10 mouse cellular contexts compared by ENCODE assay signal in the genomic region with DNA sequence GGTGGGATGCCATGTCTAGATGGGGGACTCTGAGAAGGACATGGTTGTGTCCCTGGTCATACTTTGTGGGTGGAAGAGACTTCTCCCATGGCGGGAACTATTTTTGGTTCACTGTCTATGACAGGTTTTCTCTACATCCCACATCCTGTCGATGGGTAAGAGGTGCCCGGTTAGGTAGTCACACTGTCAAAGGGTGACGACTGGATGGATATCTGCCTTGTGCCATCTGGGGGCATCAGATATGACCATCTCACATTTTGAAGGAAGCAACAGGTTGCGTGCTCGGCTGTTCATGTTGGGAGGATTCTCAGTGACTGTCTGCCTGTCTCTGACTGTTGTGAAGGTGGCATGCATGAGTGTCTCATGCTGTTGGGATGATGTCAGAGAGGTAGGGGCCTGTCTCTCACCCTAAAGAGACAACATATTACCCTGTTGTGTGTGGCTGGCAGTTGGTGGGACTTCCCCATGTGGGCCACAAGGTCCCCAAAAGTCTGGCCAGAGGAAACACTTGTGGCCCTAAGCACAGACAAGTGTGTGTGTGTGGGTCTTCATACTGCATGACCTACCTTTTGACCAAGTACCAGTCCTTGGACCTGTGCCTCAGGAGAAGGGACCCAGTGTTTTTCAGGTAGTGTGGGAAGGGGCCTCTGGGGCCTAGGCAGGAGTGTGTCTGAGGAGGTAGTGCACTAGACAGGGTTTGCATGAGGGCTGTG. TPM values are rescaled to one million over a fixed set of nuclear protein-coding genes. Genes with fewer than 3 reads are reported as not detected.
DNase-seq lines count a peak whose midpoint lies in the region; ATAC-seq lines count a peak whose summit lies in the region.
"Had no signal": no experiment of that assay in that cellular context is flagged by ENCODE, and none has a peak within 500 bp of the region (broad histone marks: within the 10 kb centered on the region; RNA-seq: fewer than 3 reads in every experiment).

No protein-coding gene starts in this region.

- H3K4me3 ChIP-seq in heart, embryonic 10.5 days = no peak overlapping the region
- H3K4me3 ChIP-seq in embryonic facial prominence, embryonic 12.5 days = no peak overlapping the region
- H3K4me3 ChIP-seq: erythroblast, embryonic 14.5 days had no signal

- H3K9ac ChIP-seq in embryonic facial prominence, embryonic 12.5 days = no peak overlapping the region

- H3K36me3 ChIP-seq in heart, embryonic 10.5 days = peaks cover 14% of the 10 kb centered on the region
- H3K36me3 ChIP-seq in embryonic facial prominence, embryonic 12.5 days = peaks cover 10% of the 10 kb centered on the region; the same call in 1 of the 2 replicates

- H3K27ac ChIP-seq in heart, embryonic 10.5 days = peak overlapping the region; percentile 96
- H3K27ac ChIP-seq in embryonic facial prominence, embryonic 12.5 days = peak overlapping the region; percentile 90

- ATAC-seq in embryonic facial prominence, embryonic 12.5 days (ENCODE audit: insufficient number of reproducible peaks, insufficient read depth, low FRiP score, low TSS enrichment) = no peak
- peak; percentile 39 for ATAC-seq in megakaryocyte, adult 5-6 weeks (ENCODE audit: poor library complexity, severe bottlenecking)

- H3K27me3 ChIP-seq in heart, embryonic 10.5 days (ENCODE audit: insufficient read depth, poor library complexity, severe bottlenecking) = no peaks in the 10 kb centered on the region
- H3K27me3 ChIP-seq in embryonic facial prominence, embryonic 12.5 days = no peaks in the 10 kb centered on the region

- 73% methylated on average over 6 of the region's 6 CpGs for WGBS in heart, embryonic 10.5 days
- 87% methylated on average over 6 of the region's 6 CpGs for WGBS in embryonic facial prominence, embryonic 12.5 days

- peaks cover 97% of the 10 kb centered on the region for H3K4me1 ChIP-seq in heart, embryonic 10.5 days
- H3K4me1 ChIP-seq in embryonic facial prominence, embryonic 12.5 days = peaks cover 96% of the 10 kb centered on the region

- peak overlapping the region; percentile 29 for H3K4me2 ChIP-seq in embryonic facial prominence, embryonic 12.5 days (replicated peaks)

- DNase-seq in heart, embryonic 10.5 days (ENCODE audit: low spot score) = no peak
- DNase-seq in heart, postnatal 10 days = no peak
- DNase-seq in B cell, adult 2 months = peak; percentile 38 to 40
- DNase-seq in urinary bladder, postnatal 14 days (ENCODE audit: low spot score) = no peak
- DNase-seq in layer of hippocampus, postnatal 25 days (ENCODE audit: extremely low spot score in 1 of 2, low spot score in 1 of 2) = no peak
- no peak for DNase-seq in testis, postnatal 14 days (ENCODE audit: low spot score)
- DNase-seq: kidney, postnatal 4 days had no signal

- no peaks in the 10 kb centered on the region for H3K9me3 ChIP-seq in heart, embryonic 10.5 days
- no peaks in the 10 kb centered on the region for H3K9me3 ChIP-seq in embryonic facial prominence, embryonic 12.5 days

- intact Hi-C loops in heart, postnatal 10 days (cut with DNase I) = no loop called here

RNA-seq across cellular contexts. Expression of a gene that starts 39.9 kb away (rescaled TPM):
- 8.4 and 12.2 TPM in 2 replicates for polyA plus RNA-seq in heart, embryonic 10.5 days (2016; fragmentation: Nextera tagmentation; extraction: Ambion mirVana)
- total RNA-seq in heart, postnatal 10 days (2021) = 10 to 100 TPM; 54.0 to 63.0 TPM
- 12.7 and 14.6 TPM in 2 replicates for polyA plus RNA-seq in embryonic facial prominence, embryonic 12.5 days (2016; fragmentation: Nextera tagmentation; extraction: Ambion mirVana)
- total RNA-seq in megakaryocyte, adult 5-6 weeks (2015) = 3.0 and 4.4 TPM in 2 replicates
- 0.77 and 3.6 TPM in 2 replicates for total RNA-seq in megakaryocyte, adult 5-6 weeks (2017)
- total RNA-seq in layer of hippocampus, postnatal 25 days (2021) = 100 to 1,000 TPM in 1 of 2 experiments, 10 to 100 TPM in 1; 96.9 to 109 TPM

Comparison
In these comparisons a context has a peak if more than half of its experiments do, and no peak if none do; other contexts are left out.
1. DNase-seq: peak in B cell, adult 2 months (2 of 2); none in heart, embryonic 10.5 days (single experiment), heart, postnatal 10 days (0 of 2), urinary bladder, postnatal 14 days (single experiment), layer of hippocampus, postnatal 25 days (0 of 2) and testis, postnatal 14 days (single experiment).
2. RNA of a gene that starts 39.9 kb away (total RNA-seq): 96.9 to 109 TPM in layer of hippocampus, postnatal 25 days and 54.0 to 63.0 TPM in heart, postnatal 10 days; 0.77 to 4.4 TPM in megakaryocyte, adult 5-6 weeks; every median in the first group is over 10 times any median in the second.